Mouse (Mus musculus): ENCODE results near the gene Plekhg4. TPM values are rescaled to one million over a fixed set of nuclear protein-coding genes. Genes with fewer than 3 reads are reported as not detected.

Gene Plekhg4
- polyA plus RNA-seq, 1 experiment: 2.0 TPM

GRCm38 (mm10) chr8:105359646-105360045 lies 13.4 kb upstream of the Plekhg4 start:
- Histone ChIP-seq H3K4me3 (ENCODE audit: insufficient read depth, poor library complexity, severe bottlenecking) (no peak overlapping the region), H3ac (ENCODE audit: control insufficient read depth, insufficient read length, low read depth) (no peak overlapping the region), H3K27me3 (ENCODE audit: control insufficient read depth, insufficient read depth, insufficient read length) (no peaks in the 10 kb centered on the region), H3K79me2 (ENCODE audit: control insufficient read depth, insufficient read depth) (no peaks in the 10 kb centered on the region), H3K79me3 (ENCODE audit: low read depth) (no peaks in the 10 kb centered on the region), H3K36me3 (ENCODE audit: control insufficient read depth, insufficient read depth) (peaks cover 79% of the 10 kb centered on the region)
- TF ChIP-seq MAX (IDR thresholded peaks at IDR 0.05) (no peak), USF1 (IDR thresholded peaks at IDR 0.05; ENCODE audit: low read depth) (no peak), CEBPB (IDR thresholded peaks at IDR 0.05; ENCODE audit: low read depth) (no peak), CTCF (IDR thresholded peaks at IDR 0.05; ENCODE audit: control insufficient read depth, insufficient read depth, insufficient read length) (peak; percentile 39), MYOG (IDR thresholded peaks at IDR 0.05; ENCODE audit: control insufficient read depth, extremely low read depth, insufficient read length) (no peak), MYOD1 (IDR thresholded peaks at IDR 0.05; ENCODE audit: control insufficient read depth, insufficient read length, low read depth) (no peak)

GRCm38 (mm10) chr8:105361751-105362702 lies 11.0 kb upstream of the Plekhg4 start:
- no peaks in the 10 kb centered on the region for H3K79me2 ChIP-seq (ENCODE audit: control insufficient read depth, insufficient read depth)
- no peak for TF ChIP-seq CEBPB (IDR thresholded peaks at IDR 0.05; ENCODE audit: low read depth)
- no peak for TF ChIP-seq MAX (IDR thresholded peaks at IDR 0.05)
- TF ChIP-seq CTCF (IDR thresholded peaks at IDR 0.05; ENCODE audit: control insufficient read depth, insufficient read depth, insufficient read length): no peak
- no peak for TF ChIP-seq MYOD1 (IDR thresholded peaks at IDR 0.05; ENCODE audit: control insufficient read depth, insufficient read length, low read depth)
- H3K27me3 ChIP-seq (ENCODE audit: control insufficient read depth, insufficient read depth, insufficient read length): no peaks in the 10 kb centered on the region
- no peak overlapping the region for H3ac ChIP-seq (ENCODE audit: control insufficient read depth, insufficient read length, low read depth)
- H3K79me3 ChIP-seq (ENCODE audit: low read depth): no peaks in the 10 kb centered on the region
- H3K36me3 ChIP-seq (ENCODE audit: control insufficient read depth, insufficient read depth): peaks cover 86% of the 10 kb centered on the region
- H3K4me3 ChIP-seq (ENCODE audit: insufficient read depth, poor library complexity, severe bottlenecking): no peak overlapping the region

GRCm38 (mm10) chr8:105367107-105367506 lies 6.0 kb upstream of the Plekhg4 start:
- Histone ChIP-seq H3K36me3 (ENCODE audit: control insufficient read depth, insufficient read depth) (peaks cover 78% of the 10 kb centered on the region), H3ac (ENCODE audit: control insufficient read depth, insufficient read length, low read depth) (no peak overlapping the region), H3K79me3 (ENCODE audit: low read depth) (no peaks in the 10 kb centered on the region), H3K4me3 (ENCODE audit: insufficient read depth, poor library complexity, severe bottlenecking) (no peak overlapping the region), H3K27me3 (ENCODE audit: control insufficient read depth, insufficient read depth, insufficient read length) (no peaks in the 10 kb centered on the region), H3K79me2 (ENCODE audit: control insufficient read depth, insufficient read depth) (no peaks in the 10 kb centered on the region)
- TF ChIP-seq CTCF (IDR thresholded peaks at IDR 0.05; ENCODE audit: control insufficient read depth, insufficient read depth, insufficient read length) (no peak), MYOG (IDR thresholded peaks at IDR 0.05; ENCODE audit: control insufficient read depth, extremely low read depth, insufficient read length) (no peak), CEBPB (IDR thresholded peaks at IDR 0.05; ENCODE audit: low read depth) (no peak), MAX (IDR thresholded peaks at IDR 0.05) (no peak), USF1 (IDR thresholded peaks at IDR 0.05; ENCODE audit: low read depth) (no peak), MYOD1 (IDR thresholded peaks at IDR 0.05; ENCODE audit: control insufficient read depth, insufficient read length, low read depth) (no peak), FOSL1 (IDR thresholded peaks at IDR 0.05; ENCODE audit: insufficient read depth, low read length, poor library complexity, severe bottlenecking) (no peak)

GRCm38 (mm10) chr8:105372473-105372872 lies 601 bp upstream of the Plekhg4 start:
- no peaks in the 10 kb centered on the region for H3K79me2 ChIP-seq (ENCODE audit: control insufficient read depth, insufficient read depth)
- peak overlapping the region; percentile 47 for H3ac ChIP-seq (ENCODE audit: control insufficient read depth, insufficient read length, low read depth)
- peaks cover 42% of the 10 kb centered on the region for H3K36me3 ChIP-seq (ENCODE audit: control insufficient read depth, insufficient read depth)
- H3K79me3 ChIP-seq (ENCODE audit: low read depth): no peaks in the 10 kb centered on the region
- no peak for TF ChIP-seq MYOD1 (IDR thresholded peaks at IDR 0.05; ENCODE audit: control insufficient read depth, insufficient read length, low read depth)
- TF ChIP-seq MAX (IDR thresholded peaks at IDR 0.05): peak; percentile 46
- no peak overlapping the region for H3K4me3 ChIP-seq (ENCODE audit: insufficient read depth, poor library complexity, severe bottlenecking)
- H3K27me3 ChIP-seq (ENCODE audit: control insufficient read depth, insufficient read depth, insufficient read length): no peaks in the 10 kb centered on the region

- Histone ChIP-seq H3K79me2 (ENCODE audit: control insufficient read depth, insufficient read depth) (no peaks in the 10 kb centered on the region), H3K27me3 (ENCODE audit: control insufficient read depth, insufficient read depth, insufficient read length) (no peaks in the 10 kb centered on the region), H3K4me3 (ENCODE audit: insufficient read depth, poor library complexity, severe bottlenecking) (no peak overlapping the region), H3ac (ENCODE audit: control insufficient read depth, insufficient read length, low read depth) (no peak overlapping the region), H3K79me3 (ENCODE audit: low read depth) (no peaks in the 10 kb centered on the region), H3K36me3 (ENCODE audit: control insufficient read depth, insufficient read depth) (peaks cover 33% of the 10 kb centered on the region)
- TF ChIP-seq FOSL1 (IDR thresholded peaks at IDR 0.05; ENCODE audit: insufficient read depth, low read length, poor library complexity, severe bottlenecking) (no peak), MYOG (IDR thresholded peaks at IDR 0.05; ENCODE audit: control insufficient read depth, extremely low read depth, insufficient read length) (no peak), MYOD1 (IDR thresholded peaks at IDR 0.05; ENCODE audit: control insufficient read depth, insufficient read length, low read depth) (no peak), MAX (IDR thresholded peaks at IDR 0.05) (no peak), CTCF (IDR thresholded peaks at IDR 0.05; ENCODE audit: control insufficient read depth, insufficient read depth, insufficient read length) (peak; percentile 25), CEBPB (IDR thresholded peaks at IDR 0.05; ENCODE audit: low read depth) (no peak), USF1 (IDR thresholded peaks at IDR 0.05; ENCODE audit: low read depth) (no peak)
Observed at GRCm38 (mm10) chr8:105374513-105374966, 1.5 kb downstream of the Plekhg4 start.

- TF ChIP-seq FOSL1 (IDR thresholded peaks at IDR 0.05; ENCODE audit: insufficient read depth, low read length, poor library complexity, severe bottlenecking) (no peak), USF1 (IDR thresholded peaks at IDR 0.05; ENCODE audit: low read depth) (no peak), CTCF (IDR thresholded peaks at IDR 0.05; ENCODE audit: control insufficient read depth, insufficient read depth, insufficient read length) (no peak)
- Histone ChIP-seq H3K4me3 (ENCODE audit: insufficient read depth, poor library complexity, severe bottlenecking) (no peak overlapping the region), H3K36me3 (ENCODE audit: control insufficient read depth, insufficient read depth) (peaks cover 23% of the 10 kb centered on the region), H3K79me3 (ENCODE audit: low read depth) (no peaks in the 10 kb centered on the region), H3K27me3 (ENCODE audit: control insufficient read depth, insufficient read depth, insufficient read length) (no peaks in the 10 kb centered on the region), H3K79me2 (ENCODE audit: control insufficient read depth, insufficient read depth) (no peaks in the 10 kb centered on the region), H3ac (ENCODE audit: control insufficient read depth, insufficient read length, low read depth) (no peak overlapping the region)
Observed at GRCm38 (mm10) chr8:105378673-105379072, 5.6 kb downstream of the Plekhg4 start.
